Mouse (Mus musculus) embryo, embryonic 11 days (tissue): ENCODE measurements at regions not wholly inside any gene's neighbourhood (a gene's known extent, or its start where the extent isn't known, plus 50 kb on each side); places are given as distances from the start of the nearest gene placed in this dataset.

Experiments used
- DNase-seq: peaks from one replicate; pipeline ENCODE4 v3.0.0-alpha.2; 2015

DNA sequence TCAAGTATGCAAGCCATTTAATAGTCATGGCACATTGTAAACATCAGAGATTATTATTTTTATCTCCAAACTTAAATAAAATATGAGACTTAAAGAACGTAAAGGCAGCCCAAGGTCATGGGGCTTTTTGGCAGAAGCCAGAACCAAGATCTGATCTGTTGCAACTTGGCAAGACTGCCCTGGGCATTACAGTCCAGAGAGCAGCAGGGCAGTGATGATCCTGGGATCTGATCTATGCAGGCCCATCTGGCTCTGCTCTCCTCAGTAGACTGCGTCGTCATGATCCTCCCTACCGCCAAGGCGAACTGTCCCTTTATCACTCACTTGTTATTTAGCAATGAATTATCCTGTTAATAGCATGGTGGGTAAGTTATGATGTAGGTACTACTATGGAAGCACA is 372.0 kb downstream of the Cdh11 start:
- DNase-seq = no peak

GRCm38 (mm10) chr8:102387591-102387990 is 397.9 kb downstream of the Cdh11 start:
- no peak for DNase-seq

DNA sequence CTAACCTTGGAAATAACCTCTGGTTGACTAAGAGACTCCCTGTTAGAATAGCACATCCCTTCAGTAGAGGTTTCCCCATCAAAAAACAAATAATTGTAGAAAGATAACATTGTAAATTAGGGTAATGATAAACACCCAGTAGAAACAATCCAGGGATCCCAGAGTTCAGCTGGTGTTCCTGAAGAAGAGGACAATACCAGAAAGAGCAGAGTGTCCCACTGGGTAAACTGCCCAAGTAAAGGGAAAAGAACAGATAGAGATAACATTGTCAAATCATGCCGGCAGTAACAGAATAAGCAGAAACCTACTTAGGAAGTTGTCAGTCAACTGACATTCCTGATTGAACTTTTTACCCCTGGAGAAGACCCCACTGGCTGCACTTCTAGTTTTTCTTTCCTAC is 440.1 kb downstream of the Cdh11 start:
- no peak for DNase-seq

DNA sequence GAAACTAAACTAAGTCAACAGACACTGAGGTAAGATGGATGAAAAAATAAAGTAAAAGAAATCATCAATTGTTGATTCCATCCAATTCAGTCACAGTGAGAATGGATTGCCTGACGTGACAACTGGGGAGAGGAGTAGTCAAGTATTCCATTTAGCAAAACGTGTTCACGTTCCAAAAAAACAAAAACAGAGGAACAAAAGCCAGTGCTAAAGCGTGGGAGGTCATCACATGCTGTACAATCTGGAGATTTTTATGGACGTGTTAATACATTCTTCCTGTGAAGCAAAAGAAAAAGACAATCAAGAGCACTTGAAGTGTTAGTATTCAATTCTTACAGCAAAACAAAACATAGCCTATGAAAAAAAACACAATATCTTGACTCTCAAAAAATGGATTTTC is 452.9 kb downstream of the Cdh11 start:
- no peak for DNase-seq

GRCm38 (mm10) chr8:102331151-102331550 is 454.3 kb downstream of the Cdh11 start:
- DNase-seq = no peak

- no peak for DNase-seq
Observed at GRCm38 (mm10) chr8:102329955-102330354, 455.5 kb downstream of the Cdh11 start.
